Mouse (Mus musculus): ENCODE measurements at regions not wholly inside any gene's neighbourhood (a gene's known extent, or its start where the extent isn't known, plus 50 kb on each side); places are given as distances from the start of the nearest gene placed in this dataset.
A peak's percentile ranks its signal among the peaks of the same experiment; 100 is the strongest.

GRCm38 (mm10) chr3:120810527-120810926, 361.0 kb downstream of the Rwdd3 start:
- Histone ChIP-seq H3K4me3 (ENCODE audit: low read depth, low read length) (no peak overlapping the region), H3K27ac (ENCODE audit: low read depth, low read length) (no peak overlapping the region; the same call in 1 of the 2 replicates), H3K9ac (ENCODE audit: low read length) (no peak overlapping the region), H3K9me3 (ENCODE audit: control insufficient read depth, low read length) (no peaks in the 10 kb centered on the region), H3K36me3 (ENCODE audit: control insufficient read depth, insufficient read depth, low read length) (no peaks in the 10 kb centered on the region), H3K4me2 (no peak overlapping the region), H3K4me1 (ENCODE audit: control insufficient read depth, insufficient read depth, low read length) (no peaks in the 10 kb centered on the region), H3K27me3 (ENCODE audit: control insufficient read depth, insufficient read depth, low read length) (no peaks in the 10 kb centered on the region)
- DNase-seq (ENCODE audit: low spot score, missing footprints) (no peak), ATAC-seq (ENCODE audit: low FRiP score) (peak; percentile 52; the same call in 1 of the 2 replicates)
- WGBS, result 73% methylated on average over 5 of the region's 5 CpGs

- WGBS, result 72% methylated on average over 6 of the region's 6 CpGs
- no peak for ATAC-seq (ENCODE audit: low FRiP score)
- H3K4me3 ChIP-seq (ENCODE audit: low read depth, low read length), result no peak overlapping the region
- no peak overlapping the region for H3K9ac ChIP-seq (ENCODE audit: low read length)
- H3K27me3 ChIP-seq (ENCODE audit: control insufficient read depth, insufficient read depth, low read length), result no peaks in the 10 kb centered on the region
- no peak overlapping the region for H3K27ac ChIP-seq (ENCODE audit: low read depth, low read length)
- H3K4me2 ChIP-seq, result no peak overlapping the region
- H3K36me3 ChIP-seq (ENCODE audit: control insufficient read depth, insufficient read depth, low read length), result no peaks in the 10 kb centered on the region
- no peaks in the 10 kb centered on the region for H3K4me1 ChIP-seq (ENCODE audit: control insufficient read depth, insufficient read depth, low read length)
- no peak for DNase-seq (ENCODE audit: low spot score, missing footprints)
- no peaks in the 10 kb centered on the region for H3K9me3 ChIP-seq (ENCODE audit: control insufficient read depth, low read length)
Observed at GRCm38 (mm10) chr3:120810048-120810447, 361.4 kb downstream of the Rwdd3 start.

GRCm38 (mm10) chr3:120786659-120787058, 384.8 kb downstream of the Rwdd3 start:
- 89% methylated on average over 9 of the region's 9 CpGs for WGBS
- Histone ChIP-seq H3K4me2 (no peak overlapping the region), H3K9me3 (ENCODE audit: control insufficient read depth, low read length) (no peaks in the 10 kb centered on the region), H3K4me1 (ENCODE audit: control insufficient read depth, insufficient read depth, low read length) (no peaks in the 10 kb centered on the region), H3K36me3 (ENCODE audit: control insufficient read depth, insufficient read depth, low read length) (no peaks in the 10 kb centered on the region), H3K27ac (ENCODE audit: low read depth, low read length) (no peak overlapping the region), H3K9ac (ENCODE audit: low read length) (no peak overlapping the region), H3K4me3 (ENCODE audit: low read depth, low read length) (no peak overlapping the region), H3K27me3 (ENCODE audit: control insufficient read depth, insufficient read depth, low read length) (no peaks in the 10 kb centered on the region)
- DNase-seq (ENCODE audit: low spot score, missing footprints), result no peak
- no peak for ATAC-seq (ENCODE audit: low FRiP score)

GRCm38 (mm10) chr3:120781486-120781885, 390.0 kb downstream of the Rwdd3 start:
- H3K4me1 ChIP-seq (ENCODE audit: control insufficient read depth, insufficient read depth, low read length), result no peaks in the 10 kb centered on the region
- no peaks in the 10 kb centered on the region for H3K27me3 ChIP-seq (ENCODE audit: control insufficient read depth, insufficient read depth, low read length)
- DNase-seq (ENCODE audit: low spot score, missing footprints), result no peak

GRCm38 (mm10) chr3:120779091-120779490, 392.4 kb downstream of the Rwdd3 start:
- Histone ChIP-seq H3K4me2 (no peak overlapping the region), H3K9me3 (ENCODE audit: control insufficient read depth, low read length) (no peaks in the 10 kb centered on the region), H3K4me3 (ENCODE audit: low read depth, low read length) (no peak overlapping the region), H3K36me3 (ENCODE audit: control insufficient read depth, insufficient read depth, low read length) (no peaks in the 10 kb centered on the region), H3K27me3 (ENCODE audit: control insufficient read depth, insufficient read depth, low read length) (no peaks in the 10 kb centered on the region), H3K27ac (ENCODE audit: low read depth, low read length) (no peak overlapping the region), H3K4me1 (ENCODE audit: control insufficient read depth, insufficient read depth, low read length) (no peaks in the 10 kb centered on the region), H3K9ac (ENCODE audit: low read length) (no peak overlapping the region)
- ATAC-seq (ENCODE audit: low FRiP score), result no peak
- no peak for DNase-seq (ENCODE audit: low spot score, missing footprints)

More at GRCm38 (mm10) chr3:120781486-120781885, 390.0 kb downstream of the Rwdd3 start:
- H3K9me3 ChIP-seq (ENCODE audit: control insufficient read depth, low read length), result no peaks in the 10 kb centered on the region
- no peak for ATAC-seq (ENCODE audit: low FRiP score)
- 78% methylated on average over 6 of the region's 6 CpGs for WGBS
- no peaks in the 10 kb centered on the region for H3K36me3 ChIP-seq (ENCODE audit: control insufficient read depth, insufficient read depth, low read length)
- no peak overlapping the region for H3K4me2 ChIP-seq
- H3K27ac ChIP-seq (ENCODE audit: low read depth, low read length), result no peak overlapping the region
- H3K9ac ChIP-seq (ENCODE audit: low read length), result no peak overlapping the region
- no peak overlapping the region for H3K4me3 ChIP-seq (ENCODE audit: low read depth, low read length)

GRCm38 (mm10) chr3:120774951-120775350, 396.5 kb downstream of the Rwdd3 start:
- no peak overlapping the region for H3K9ac ChIP-seq (ENCODE audit: low read length)
- no peaks in the 10 kb centered on the region for H3K9me3 ChIP-seq (ENCODE audit: control insufficient read depth, low read length)
- WGBS, result 74% methylated on average over 6 of the region's 6 CpGs
- no peaks in the 10 kb centered on the region for H3K4me1 ChIP-seq (ENCODE audit: control insufficient read depth, insufficient read depth, low read length)
- ATAC-seq (ENCODE audit: low FRiP score) (no peak), DNase-seq (ENCODE audit: low spot score, missing footprints) (no peak)
- no peak overlapping the region for H3K4me3 ChIP-seq (ENCODE audit: low read depth, low read length)
- no peaks in the 10 kb centered on the region for H3K27me3 ChIP-seq (ENCODE audit: control insufficient read depth, insufficient read depth, low read length)
- no peaks in the 10 kb centered on the region for H3K36me3 ChIP-seq (ENCODE audit: control insufficient read depth, insufficient read depth, low read length)
- no peak overlapping the region for H3K4me2 ChIP-seq
- H3K27ac ChIP-seq (ENCODE audit: low read depth, low read length), result no peak overlapping the region

- no peak overlapping the region for H3K27ac ChIP-seq (ENCODE audit: low read depth, low read length)
- no peak overlapping the region for H3K4me2 ChIP-seq
- no peak for ATAC-seq (ENCODE audit: low FRiP score)
- DNase-seq (ENCODE audit: low spot score, missing footprints), result no peak
- no peak overlapping the region for H3K4me3 ChIP-seq (ENCODE audit: low read depth, low read length)
- H3K36me3 ChIP-seq (ENCODE audit: control insufficient read depth, insufficient read depth, low read length), result no peaks in the 10 kb centered on the region
- no peaks in the 10 kb centered on the region for H3K9me3 ChIP-seq (ENCODE audit: control insufficient read depth, low read length)
- 78% methylated on average over 4 of the region's 4 CpGs for WGBS
- no peak overlapping the region for H3K9ac ChIP-seq (ENCODE audit: low read length)
- no peaks in the 10 kb centered on the region for H3K27me3 ChIP-seq (ENCODE audit: control insufficient read depth, insufficient read depth, low read length)
- H3K4me1 ChIP-seq (ENCODE audit: control insufficient read depth, insufficient read depth, low read length), result no peaks in the 10 kb centered on the region
Observed at GRCm38 (mm10) chr3:120761681-120762080, 409.8 kb downstream of the Rwdd3 start.

- WGBS, result 85% methylated on average over 3 of the region's 3 CpGs
Observed at GRCm38 (mm10) chr3:120761223-120761622, 410.3 kb downstream of the Rwdd3 start.

GRCm38 (mm10) chr3:120748513-120748912, 423.0 kb downstream of the Rwdd3 start:
- 75% methylated on average over 4 of the region's 4 CpGs for WGBS
- Histone ChIP-seq H3K4me2 (no peak overlapping the region), H3K27me3 (ENCODE audit: control insufficient read depth, insufficient read depth, low read length) (no peaks in the 10 kb centered on the region), H3K27ac (ENCODE audit: low read depth, low read length) (no peak overlapping the region), H3K9me3 (ENCODE audit: control insufficient read depth, low read length) (peaks cover 2% of the 10 kb centered on the region; the same call in 1 of the 2 replicates), H3K4me3 (ENCODE audit: low read depth, low read length) (no peak overlapping the region), H3K36me3 (ENCODE audit: control insufficient read depth, insufficient read depth, low read length) (no peaks in the 10 kb centered on the region), H3K9ac (ENCODE audit: low read length) (no peak overlapping the region), H3K4me1 (ENCODE audit: control insufficient read depth, insufficient read depth, low read length) (no peaks in the 10 kb centered on the region)
- ATAC-seq (ENCODE audit: low FRiP score) (no peak), DNase-seq (ENCODE audit: low spot score, missing footprints) (no peak)

More at GRCm38 (mm10) chr3:120761223-120761622, 410.3 kb downstream of the Rwdd3 start:
- no peak overlapping the region for H3K4me2 ChIP-seq
- H3K9ac ChIP-seq (ENCODE audit: low read length), result no peak overlapping the region
- no peaks in the 10 kb centered on the region for H3K36me3 ChIP-seq (ENCODE audit: control insufficient read depth, insufficient read depth, low read length)
- H3K27me3 ChIP-seq (ENCODE audit: control insufficient read depth, insufficient read depth, low read length), result no peaks in the 10 kb centered on the region
- H3K27ac ChIP-seq (ENCODE audit: low read depth, low read length), result no peak overlapping the region
- no peak overlapping the region for H3K4me3 ChIP-seq (ENCODE audit: low read depth, low read length)
- no peak for ATAC-seq (ENCODE audit: low FRiP score)
- DNase-seq (ENCODE audit: low spot score, missing footprints), result no peak
- no peaks in the 10 kb centered on the region for H3K9me3 ChIP-seq (ENCODE audit: control insufficient read depth, low read length)
- H3K4me1 ChIP-seq (ENCODE audit: control insufficient read depth, insufficient read depth, low read length), result no peaks in the 10 kb centered on the region

GRCm38 (mm10) chr3:120747678-120748077, 423.8 kb downstream of the Rwdd3 start:
- Histone ChIP-seq H3K4me3 (ENCODE audit: low read depth, low read length) (no peak overlapping the region), H3K4me2 (no peak overlapping the region), H3K9me3 (ENCODE audit: control insufficient read depth, low read length) (peaks cover 2% of the 10 kb centered on the region; the same call in 1 of the 2 replicates), H3K4me1 (ENCODE audit: control insufficient read depth, insufficient read depth, low read length) (no peaks in the 10 kb centered on the region), H3K27me3 (ENCODE audit: control insufficient read depth, insufficient read depth, low read length) (no peaks in the 10 kb centered on the region), H3K27ac (ENCODE audit: low read depth, low read length) (no peak overlapping the region), H3K9ac (ENCODE audit: low read length) (no peak overlapping the region), H3K36me3 (ENCODE audit: control insufficient read depth, insufficient read depth, low read length) (no peaks in the 10 kb centered on the region)
- WGBS, result 89% methylated on average over 4 of the region's 4 CpGs
- ATAC-seq (ENCODE audit: low FRiP score) (no peak), DNase-seq (ENCODE audit: low spot score, missing footprints) (no peak)
